Mouse (Mus musculus) heart, postnatal 14 days (tissue): ENCODE measurements around the gene Med4. TPM values are rescaled to one million over a fixed set of nuclear protein-coding genes. Genes with fewer than 3 reads are reported as not detected.

ENCODE experiments used
- DNase-seq, 2 experiments: peaks; one replicate each; pipeline ENCODE4 v3.0.0; 2021 to 2022
- intact Hi-C: fragments of 180-260 bp; cut with DNase I; formaldehyde crosslinking; loops from one replicate; pipeline ENCODE4 v1.15.1; 2025
- long read RNA-seq, 2 experiments: library from polyadenylated mRNA; stranded (forward); transcript quantifications; one replicate each; pipeline ENCODE4 v2.0.0; 2021
- total RNA-seq, 2 experiments: library from RNA; stranded (reverse); gene quantifications; 2 replicates each; pipeline ENCODE4 v1.2.3; 2021

Gene Med4
- total RNA-seq: 10 to 100 TPM; 17.9 to 18.8 TPM
- long read RNA-seq, experiment 1, transcript Med4-201 (7 exons, 1,328 nt): major isoform, 33 of 35 reads
- long read RNA-seq, experiment 1, partial matches to known transcripts: 0 of 35 reads
- long read RNA-seq, experiment 1, other reads (novel, unspliced or antisense): 1 of 35 reads
- long read RNA-seq, experiment 2, transcript Med4-201 (7 exons, 1,328 nt): major isoform, 14 of 15 reads
- long read RNA-seq, experiment 2, partial matches to known transcripts: 0 of 15 reads
- long read RNA-seq, experiment 2, other reads (novel, unspliced or antisense): 1 of 15 reads

DNA sequence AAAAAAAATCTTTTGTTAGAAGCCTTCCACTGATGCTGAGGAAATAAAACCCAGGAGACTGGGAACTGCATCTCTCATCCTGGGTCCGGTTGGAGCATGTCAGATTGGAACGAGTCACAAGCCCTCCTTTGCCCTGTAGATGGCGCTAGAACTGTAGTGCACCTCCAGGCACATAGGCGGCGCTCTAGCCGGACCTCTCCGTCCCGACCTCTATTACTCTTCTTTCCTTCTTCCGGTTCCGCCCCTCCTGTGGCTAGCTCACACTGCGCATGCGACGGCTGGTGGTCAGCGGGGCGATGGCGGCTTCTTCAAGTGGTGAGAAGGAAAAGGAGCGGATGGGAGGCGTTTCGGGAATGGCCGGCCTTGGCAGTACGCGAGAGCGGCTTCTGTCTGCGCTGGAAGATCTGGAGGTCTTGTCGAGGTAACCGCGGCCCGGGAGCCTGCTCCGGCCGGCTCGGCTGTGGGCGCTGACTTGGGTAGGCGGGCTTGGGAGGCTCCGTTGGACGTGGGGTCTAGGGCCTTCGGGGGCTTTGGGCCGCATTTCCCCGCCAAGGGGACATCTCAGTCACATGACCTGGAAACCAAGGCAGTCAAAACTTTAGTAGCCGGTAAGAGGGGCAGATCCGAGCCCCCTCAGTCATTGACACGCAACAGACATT, at the start of gene Med4:
Gene Med4, plus strand, starts transcription at position 261 of the 659 bp plus-strand sequence.
- DNase-seq: peak; percentile 95 to 97
- intact Hi-C loops: loop anchor here (5.0 kb wide), 1 partner anchor 128 kb away; no protein-coding TSS in a partner anchor

DNA sequence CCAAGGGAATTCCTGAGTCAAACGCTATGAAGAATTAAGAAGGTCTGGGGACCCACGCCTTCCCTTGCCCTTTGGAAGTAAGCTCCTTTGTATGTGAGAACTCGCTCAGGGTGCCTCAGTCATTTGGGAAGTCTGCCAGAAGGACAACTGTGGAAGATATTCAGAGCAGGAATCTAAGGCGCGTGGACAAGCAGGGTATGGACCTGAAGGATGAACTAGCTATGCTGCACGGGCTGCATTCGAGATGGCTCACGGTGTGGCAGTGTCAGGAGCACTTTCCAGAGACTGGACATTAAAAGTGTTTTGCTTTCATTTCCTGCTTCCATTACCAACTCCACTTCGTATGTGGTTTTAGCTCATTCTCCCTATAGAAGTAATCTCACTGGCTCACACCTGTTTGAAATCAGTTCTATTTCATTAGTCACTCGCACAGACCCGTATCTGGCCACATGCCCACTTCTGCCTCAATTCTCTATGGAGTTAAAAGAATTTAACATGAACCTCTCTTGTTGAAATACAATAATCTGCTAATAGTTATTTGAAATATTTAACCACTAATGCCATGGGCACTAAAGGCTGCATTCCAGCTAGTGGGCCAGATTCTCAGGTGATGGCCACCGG, 49.2 kb upstream of the Med4 start:
- intact Hi-C loops: no loop called here

DNA sequence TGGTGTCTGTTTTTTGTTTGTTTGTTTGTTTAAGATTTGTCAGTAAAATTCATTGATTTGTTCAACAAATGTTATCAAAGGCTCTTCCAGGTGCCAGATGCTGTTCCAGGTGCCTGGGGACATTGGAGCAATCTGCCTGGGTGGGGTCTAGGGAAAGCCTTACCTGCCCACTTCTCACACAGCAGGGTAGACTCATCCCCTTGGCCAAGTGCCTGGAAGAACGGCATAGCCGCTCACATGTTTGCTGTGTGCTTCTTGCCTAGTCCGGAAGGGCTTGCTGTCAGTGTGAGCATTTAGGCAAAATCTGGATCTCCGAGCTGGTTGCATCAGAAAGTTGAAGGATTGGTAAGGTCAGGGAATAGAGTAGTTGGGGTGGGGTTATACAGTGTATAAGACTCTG, 47.6 kb upstream of the Med4 start:
- intact Hi-C loops: no loop called here
- DNase-seq: no peak

More for the DNA sequence above, 49.2 kb upstream of the Med4 start:
- no peak for DNase-seq

DNA sequence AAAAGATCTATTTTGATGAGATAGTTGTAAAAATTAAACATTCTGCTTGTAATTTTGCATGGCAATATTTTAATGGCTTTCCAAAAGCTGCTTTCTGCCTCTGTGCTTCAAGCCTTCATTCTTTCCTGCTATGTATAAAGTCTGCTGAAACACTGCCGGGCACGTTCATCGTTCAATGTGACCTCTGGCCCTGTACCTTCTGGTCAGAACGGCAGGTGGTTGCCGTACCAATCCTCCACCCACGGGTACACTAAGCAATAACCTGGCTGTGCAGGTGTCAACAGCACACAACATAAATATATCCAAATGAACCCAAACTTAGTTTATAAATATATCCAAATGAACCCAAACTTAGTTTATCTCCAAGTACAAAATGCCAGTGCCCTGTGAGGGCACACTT, 42.1 kb upstream of the Med4 start:
- intact Hi-C loops: no loop called here
- no peak for DNase-seq

DNA sequence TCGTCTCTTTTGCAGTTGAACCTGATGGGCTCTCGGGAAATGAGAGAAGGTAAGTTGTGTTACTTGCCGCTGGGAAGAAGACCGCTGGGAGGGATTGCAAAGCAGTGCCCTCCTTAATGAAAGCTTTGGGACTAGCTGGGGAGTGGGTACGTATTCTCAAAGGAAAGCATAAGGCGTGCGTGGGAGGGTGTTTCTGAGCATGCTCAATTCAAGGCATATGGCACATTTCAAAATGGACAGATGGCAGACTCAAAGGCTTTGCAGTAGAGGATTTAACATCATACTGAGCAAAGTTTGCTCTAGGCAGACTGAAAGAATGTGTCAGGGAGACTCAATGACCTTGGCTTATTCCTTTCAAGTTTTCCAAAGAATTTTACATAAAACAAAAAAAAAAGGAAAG, 40.3 kb upstream of the Med4 start:
- intact Hi-C loops: no loop called here
- DNase-seq: no peak

DNA sequence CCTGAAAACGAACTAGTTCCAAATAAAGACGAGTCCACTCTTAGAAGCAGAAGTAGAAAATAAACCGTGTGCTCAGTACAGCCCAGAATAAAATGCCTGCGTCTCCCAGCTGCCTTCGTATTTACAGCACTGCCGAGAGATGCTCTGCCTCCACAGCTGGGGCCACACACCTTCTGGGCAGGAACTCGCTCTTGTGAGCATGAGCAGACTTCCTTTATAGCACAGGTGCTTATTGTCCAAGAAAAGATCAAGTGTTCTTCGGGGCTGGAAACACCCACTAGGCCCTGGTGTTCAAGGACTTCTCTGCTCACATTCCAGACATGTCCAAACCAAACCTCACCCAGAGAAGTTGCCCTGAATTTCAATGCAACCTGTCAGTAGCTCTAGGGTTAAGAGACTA, 39.2 kb upstream of the Med4 start:
- intact Hi-C loops: loop anchor here (5.0 kb wide), 1 partner anchor 363 kb away; no protein-coding TSS in a partner anchor
- DNase-seq: no peak

DNA sequence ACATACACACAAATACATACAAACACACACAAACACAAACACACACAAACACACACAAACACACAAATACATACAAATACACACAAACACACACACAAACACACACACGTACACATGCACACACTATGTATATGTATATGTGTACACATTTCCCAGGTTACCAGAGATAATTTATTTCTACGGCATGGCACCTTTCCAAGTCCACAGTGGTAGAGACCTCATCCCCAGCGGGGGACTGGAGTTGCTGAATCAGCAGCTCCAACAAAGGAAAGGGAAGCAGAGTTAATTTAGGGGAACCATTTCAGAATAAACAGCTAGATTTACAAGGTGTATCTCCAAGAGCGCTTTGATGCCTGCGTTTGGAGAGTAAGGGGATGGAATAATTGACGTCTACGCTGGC, 37.6 kb upstream of the Med4 start:
- intact Hi-C loops: loop anchor here (5.0 kb wide), 1 partner anchor 365 kb away; no protein-coding TSS in a partner anchor
- DNase-seq: no peak

DNA sequence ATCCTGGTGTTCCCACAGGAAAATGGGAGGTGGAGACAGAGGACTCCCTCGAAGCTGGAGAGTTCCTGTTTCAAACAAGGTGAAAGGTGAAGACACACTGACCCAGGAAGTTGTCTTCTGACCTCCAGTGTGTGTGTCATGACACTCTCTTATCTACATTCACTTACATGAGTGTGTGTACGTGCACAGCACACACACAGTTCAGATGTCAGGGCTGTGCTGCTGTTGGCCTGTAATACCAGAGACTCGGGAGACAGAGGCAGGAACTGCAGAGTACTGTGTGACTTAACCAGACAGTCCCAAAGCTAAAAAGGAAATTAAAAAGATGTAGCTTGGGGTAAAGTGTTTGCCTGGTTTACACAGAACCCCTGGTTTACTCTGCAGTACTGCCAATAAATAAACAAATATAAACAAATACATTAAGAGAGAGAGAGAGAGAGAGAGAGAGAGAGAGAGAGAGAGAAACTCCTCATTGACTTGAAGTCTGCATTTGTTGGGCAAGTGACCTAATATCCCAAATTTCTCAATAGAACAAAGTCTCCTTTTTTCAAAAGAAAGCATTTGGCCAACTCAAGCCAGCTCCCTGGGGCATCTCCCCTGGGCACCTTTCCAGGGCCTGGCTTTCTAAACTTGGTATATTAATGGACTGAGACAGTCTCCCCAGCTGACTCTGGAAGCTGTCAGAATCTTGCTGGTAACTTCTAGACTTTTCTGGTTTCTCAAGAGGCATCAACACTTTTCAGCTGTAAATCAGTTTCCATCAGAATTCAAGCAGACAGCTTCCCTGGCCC, 36.0 kb upstream of the Med4 start:
- DNase-seq: peak; percentile 70 to 75
- intact Hi-C loops: loop anchor here (2.0 to 5.0 kb wide), 3 partner anchors 89 to 367 kb away; partner anchors contain the start of genes Itm2b and Rb1

DNA sequence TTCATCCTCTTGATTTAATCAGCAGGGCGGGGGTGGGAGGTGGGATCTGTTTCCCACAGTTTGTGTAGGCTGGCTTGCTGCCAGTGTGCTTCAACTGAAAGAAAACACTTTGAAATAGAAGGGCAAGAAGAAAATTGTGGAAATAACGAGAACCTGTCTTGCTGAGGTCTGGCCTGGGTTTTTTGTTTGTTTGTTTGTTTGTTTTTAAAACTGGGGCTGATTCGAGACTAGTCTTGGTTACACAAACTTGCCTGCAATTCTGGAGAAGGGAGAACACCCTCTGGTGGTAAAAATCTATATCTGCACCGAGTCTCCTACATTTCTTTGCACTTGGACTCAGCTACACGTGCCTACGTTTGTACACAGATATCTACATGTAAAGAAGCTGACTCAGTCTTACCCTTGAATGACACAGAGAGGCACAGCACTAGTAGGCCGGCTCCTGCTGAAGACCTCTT, 35.2 kb upstream of the Med4 start:
- intact Hi-C loops: loop anchor here (2.0 to 5.0 kb wide), 3 partner anchors 90 to 367 kb away; partner anchors contain the start of genes Itm2b and Rb1
- DNase-seq: peak in 1 of 2 experiments; percentile 48

DNA sequence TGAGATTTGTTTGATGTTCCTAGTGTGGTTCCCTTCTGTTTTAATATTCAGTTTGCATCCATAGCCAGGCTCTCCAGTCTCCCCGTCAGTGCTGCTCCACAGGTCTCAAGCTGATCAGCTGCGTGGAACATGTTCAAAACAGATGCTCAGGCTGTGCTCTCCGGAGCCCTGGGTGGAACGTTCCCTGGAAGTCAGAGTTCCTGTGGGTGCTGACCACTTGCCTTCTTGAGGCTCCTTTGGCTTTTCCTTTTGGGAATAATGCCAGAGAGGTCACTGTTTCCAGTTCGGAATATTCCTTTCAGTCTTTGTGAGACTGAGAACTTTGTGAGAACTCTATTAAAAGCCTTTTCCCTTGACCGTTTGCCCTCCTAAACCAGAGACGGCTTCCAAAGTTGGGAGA, 34.3 kb upstream of the Med4 start:
- DNase-seq: peak; percentile 36 to 50
- intact Hi-C loops: loop anchor here (2.0 kb wide), 2 partner anchors 91 to 151 kb away; partner anchors contain the start of genes Itm2b and Rb1

DNA sequence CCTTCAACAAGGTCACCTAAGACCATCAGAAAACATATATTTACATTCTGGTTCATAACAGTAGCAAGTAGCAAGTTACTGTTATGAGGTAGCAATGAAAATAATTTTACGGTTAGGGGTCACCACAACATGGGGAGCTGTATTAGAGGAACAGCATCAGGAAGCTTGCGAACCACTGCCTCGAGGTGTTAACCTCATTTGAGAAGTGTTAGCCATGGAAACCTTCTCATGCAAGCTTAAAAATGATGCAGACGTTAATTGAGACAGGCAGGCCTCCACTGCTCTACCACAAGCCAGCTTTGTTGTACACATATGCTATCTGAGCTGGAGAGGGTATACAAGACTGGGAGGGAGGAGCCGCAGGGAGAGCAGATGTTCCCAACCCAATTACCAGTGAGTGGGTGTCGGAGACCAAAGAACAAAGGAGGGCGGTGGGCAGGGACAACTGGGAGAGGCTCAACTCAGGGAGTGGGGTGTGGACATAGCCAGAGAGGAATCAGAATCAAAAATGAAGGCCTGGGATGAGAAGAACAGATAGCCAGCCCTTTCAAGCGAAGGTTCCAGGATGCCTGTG, 33.4 kb upstream of the Med4 start:
- DNase-seq: no peak
- intact Hi-C loops: no loop called here

DNA sequence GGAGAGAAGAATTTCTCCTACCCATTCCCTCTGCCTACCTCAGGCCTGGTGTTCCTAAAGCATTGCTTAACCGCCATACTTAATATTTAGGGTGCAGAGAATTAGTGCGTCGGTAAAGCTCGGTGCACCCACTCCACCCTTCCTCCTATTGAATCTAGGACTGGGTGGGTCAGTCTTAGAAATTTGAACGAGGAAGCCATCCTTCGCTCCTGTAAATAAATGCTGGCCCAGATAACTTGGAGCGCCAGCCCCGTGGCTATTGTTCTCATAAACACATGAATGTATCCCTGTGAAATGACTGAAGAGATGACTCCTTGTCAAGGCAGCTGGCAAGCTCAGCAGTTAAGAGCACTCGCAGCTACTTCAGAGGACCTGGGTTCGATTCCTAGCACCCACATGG, 32.7 kb upstream of the Med4 start:
- intact Hi-C loops: no loop called here
- DNase-seq: no peak

DNA sequence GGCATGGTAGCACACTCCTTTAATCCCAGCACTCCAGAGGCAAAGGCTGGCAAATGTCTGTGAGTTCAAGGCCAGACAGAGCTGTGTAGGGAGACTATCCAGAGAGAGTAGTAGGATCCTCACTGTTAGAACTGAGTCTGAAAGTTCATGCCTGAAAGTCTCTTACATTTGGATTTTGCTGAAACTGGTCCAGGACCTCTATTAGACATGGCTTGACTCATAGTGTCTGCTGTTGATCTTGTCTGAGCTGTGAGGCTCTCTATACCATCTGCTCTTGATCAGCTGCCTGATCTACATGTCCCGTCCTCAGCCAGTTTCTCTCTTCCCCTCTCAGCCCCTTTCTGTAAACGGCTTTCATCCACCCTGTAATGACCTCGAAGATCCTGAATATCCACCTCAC, 31.5 kb upstream of the Med4 start:
- no peak for DNase-seq
- intact Hi-C loops: no loop called here

DNA sequence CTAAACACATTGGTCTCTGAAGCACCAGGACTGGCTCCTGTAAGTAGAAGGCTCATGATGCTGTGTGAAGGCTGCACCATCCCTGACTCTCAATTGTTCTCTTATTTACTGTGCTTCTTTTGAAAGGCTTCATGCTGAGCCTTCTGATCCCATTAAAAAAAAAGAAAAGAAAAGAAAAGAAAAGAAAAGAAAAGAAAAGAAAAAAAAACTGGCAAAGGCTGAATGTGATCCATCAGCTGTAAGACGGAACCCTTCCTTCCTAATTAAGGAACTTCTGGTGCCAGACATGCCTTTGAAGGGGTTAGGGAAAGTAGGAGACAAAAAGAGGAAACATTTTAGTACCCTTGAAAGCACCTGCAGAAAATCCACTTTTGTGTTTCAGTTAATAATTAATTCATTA, 30.1 kb upstream of the Med4 start:
- intact Hi-C loops: no loop called here
- DNase-seq: no peak

DNA sequence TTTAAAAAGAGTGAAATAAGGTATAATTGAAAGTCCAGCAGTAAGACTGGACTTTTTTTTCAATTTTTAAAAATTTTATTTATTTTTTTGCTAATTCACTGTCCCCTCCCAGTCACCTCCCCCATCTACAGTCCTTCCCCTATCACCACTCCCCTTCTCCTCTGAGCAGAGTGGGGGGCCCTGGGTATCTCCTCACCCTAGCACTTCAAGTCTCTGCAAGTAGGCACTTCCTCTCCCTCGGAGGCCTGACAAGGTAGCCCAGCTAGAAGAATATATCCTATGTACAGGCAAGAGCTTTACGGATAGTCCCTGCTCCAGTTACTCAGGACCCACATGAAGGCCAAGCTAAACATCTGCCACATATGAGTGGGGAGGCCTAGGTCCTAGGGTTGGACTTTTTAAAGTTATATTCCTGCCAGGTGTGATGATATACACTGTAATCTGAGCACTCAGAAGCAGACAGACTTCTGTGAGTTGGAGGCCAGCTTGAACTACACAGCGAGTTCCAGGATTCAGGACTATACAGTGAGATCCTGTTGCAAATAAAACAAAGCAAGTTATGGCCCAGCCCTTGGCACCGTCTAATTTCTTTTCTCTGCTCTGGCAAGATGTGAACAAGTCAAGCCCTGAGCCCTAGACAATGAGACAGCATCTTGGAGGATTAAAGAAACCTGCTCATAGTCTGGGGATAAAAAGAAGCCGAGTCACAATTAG, 26.2 kb upstream of the Med4 start:
- intact Hi-C loops: no loop called here
- DNase-seq: no peak

DNA sequence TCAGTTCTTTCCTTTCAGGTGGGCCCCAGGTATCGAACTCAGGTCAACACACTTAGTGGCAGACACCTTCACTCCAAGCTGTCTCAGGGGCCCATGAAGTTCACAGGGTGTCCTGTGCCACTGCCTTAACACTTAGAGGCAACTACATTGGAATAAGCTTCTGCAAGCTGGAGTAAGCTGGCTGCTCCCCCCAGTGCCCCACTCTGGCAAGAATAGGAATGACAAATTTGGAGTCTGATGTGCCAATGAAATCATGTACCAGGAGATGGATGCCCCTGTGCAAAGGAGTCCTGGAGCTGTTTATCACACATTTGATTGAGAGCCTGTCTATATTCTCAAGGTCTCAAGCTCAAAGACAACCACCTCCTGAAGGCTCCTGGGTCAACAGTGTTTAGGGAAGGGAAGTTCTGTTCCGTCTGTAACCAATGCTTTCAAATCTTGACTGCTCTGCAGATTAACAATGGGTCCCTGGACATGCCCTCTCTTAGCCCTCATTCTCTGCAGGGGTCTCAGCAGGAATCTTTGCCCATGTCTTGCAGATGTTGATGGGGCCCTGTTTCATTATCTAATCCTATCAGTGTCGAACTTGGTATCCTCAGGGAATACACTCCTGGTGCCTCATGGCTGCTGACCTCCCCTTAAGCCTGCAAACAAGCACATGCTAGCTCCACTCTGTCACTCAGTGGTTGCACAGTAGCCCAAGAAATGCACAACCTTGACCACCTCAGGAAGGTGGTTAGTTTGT, 25.3 kb upstream of the Med4 start:
- no peak for DNase-seq
- intact Hi-C loops: no loop called here

DNA sequence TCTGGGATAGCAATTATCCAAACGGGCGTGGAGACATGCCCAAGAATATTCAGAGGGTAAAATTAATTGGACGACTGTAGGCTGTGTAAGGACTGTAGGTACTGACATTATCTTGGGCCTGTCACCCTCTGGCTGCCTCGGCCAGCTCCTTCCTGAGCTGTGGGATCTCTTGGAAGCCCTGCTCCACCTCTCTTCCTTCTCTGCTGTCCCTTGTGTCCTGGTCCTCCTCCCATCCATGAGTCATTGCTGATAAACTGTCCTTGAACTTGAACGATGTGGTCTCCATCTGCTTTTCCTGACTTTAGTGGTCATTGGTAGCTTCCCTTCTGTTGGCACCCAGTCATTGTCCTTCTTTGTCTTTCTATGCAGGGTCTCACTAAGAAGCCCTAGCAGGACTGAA, 23.2 kb upstream of the Med4 start:
- intact Hi-C loops: no loop called here
- no peak for DNase-seq

DNA sequence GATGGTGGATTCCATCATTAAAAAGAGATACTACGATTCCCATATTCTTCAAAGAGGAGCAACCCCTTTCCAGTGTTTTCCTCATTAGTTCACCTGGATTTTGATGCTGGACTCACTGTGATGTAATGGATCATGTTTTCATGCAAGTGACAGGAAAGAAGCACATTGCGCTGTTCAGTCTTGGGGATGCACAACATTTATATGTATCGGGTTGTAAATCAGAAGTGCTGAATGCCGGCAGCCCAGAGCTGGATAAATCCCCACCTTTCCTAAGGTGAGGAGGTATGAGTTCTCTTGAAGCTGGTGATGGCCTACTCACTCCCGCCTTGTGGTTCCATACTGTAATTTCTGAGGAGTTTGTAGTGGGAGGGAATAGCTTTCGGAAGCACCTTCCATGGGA, 16.5 kb upstream of the Med4 start:
- intact Hi-C loops: no loop called here
- no peak for DNase-seq

DNA sequence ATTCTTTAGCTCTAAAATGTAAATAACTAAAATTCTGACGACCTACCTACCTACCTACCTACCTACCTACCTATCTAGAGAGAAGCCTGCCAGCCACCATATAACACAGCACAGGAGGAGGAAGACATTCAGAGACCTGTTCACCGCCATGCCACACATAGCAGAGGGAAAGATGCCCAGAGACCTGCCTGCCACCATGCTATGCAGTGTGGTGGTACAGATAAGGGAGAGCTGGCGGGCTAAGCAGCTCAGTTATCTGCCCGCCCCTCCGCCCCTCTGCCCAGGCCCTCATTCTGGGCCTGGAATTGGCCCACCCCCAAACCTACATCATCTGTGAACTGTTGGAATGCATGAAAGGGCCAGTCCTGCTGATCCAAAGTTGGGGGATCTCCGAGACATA, 15.7 kb upstream of the Med4 start:
- intact Hi-C loops: no loop called here

More for the DNA sequence above, 15.7 kb upstream of the Med4 start:
- no peak for DNase-seq
